Mouse (Mus musculus) bone marrow macrophage, adult 2 months (primary cell): ENCODE data around the gene Azin2.

ENCODE experiments used
- CTCF ChIP-seq: IDR thresholded peaks from 2 replicates; pipeline ENCODE4 v1.5.1; 2012; ENCODE audit warnings: low read depth, mild to moderate bottlenecking, low read length, moderate library complexity
- POLR2A ChIP-seq: IDR thresholded peaks from 2 replicates; pipeline ENCODE4 v1.6.1; 2012; ENCODE audit warnings: mild to moderate bottlenecking, low read depth, low read length, borderline replicate concordance

- TF ChIP-seq CTCF (no peak), POLR2A (no peak)
Measured at GRCm38 (mm10) chr4:129003720-129004119, 41.5 kb upstream of the Azin2 start.
